Mouse (Mus musculus) testis, adult 2 months (tissue): Measurements from ENCODE around the gene Tex37.

Source experiments
- CTCF ChIP-seq: fragments of 200-500 bp; IDR thresholded peaks from 2 replicates; pipeline ENCODE4 v1.5.1; 2012; ENCODE audit warnings: low read depth, mild to moderate bottlenecking, inconsistent platforms, low read length, moderate library complexity; ENCODE audit not compliant: control insufficient read depth, insufficient read depth, insufficient replicate concordance
- POLR2A ChIP-seq: fragments of 200-500 bp; IDR thresholded peaks from 2 replicates; pipeline ENCODE4 v1.6.1; 2012; ENCODE audit warnings: low read depth, mild to moderate bottlenecking, inconsistent platforms, low read length, moderate library complexity; ENCODE audit not compliant: control insufficient read depth

DNA sequence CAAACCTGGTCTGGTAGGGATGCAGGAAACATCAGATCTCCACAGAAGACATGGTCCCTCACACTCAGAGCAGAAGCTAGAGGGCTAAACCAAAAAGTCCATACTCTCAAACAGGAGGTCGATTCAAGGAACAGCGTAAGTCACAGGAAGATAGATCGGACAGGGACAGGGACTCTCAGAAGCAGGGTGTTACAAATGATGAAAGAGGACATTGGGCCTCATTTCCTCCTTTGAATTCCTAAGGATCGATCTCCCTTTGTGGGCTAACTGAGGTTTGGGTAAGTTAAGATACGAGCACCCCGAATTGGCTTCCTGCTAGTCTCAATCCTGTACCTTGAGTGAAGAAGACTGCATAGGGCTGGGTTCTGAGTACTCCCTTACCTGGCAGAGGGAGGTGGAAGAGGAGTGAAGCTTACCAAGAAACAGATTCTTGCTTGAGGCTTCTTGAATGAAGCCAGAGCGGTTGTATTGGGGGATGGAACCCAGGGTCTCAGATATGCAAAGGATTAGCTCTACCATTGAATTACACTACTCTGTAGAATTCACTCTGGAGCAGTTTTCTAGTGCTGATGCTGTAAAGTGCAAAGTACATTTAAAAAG, 38.7 kb upstream of the Tex37 start:
- TF ChIP-seq POLR2A = no peak
- no peak for TF ChIP-seq CTCF
